Mouse (Mus musculus) bone marrow, adult 2 months (tissue): Measurements from ENCODE around the gene Gpx5.

ENCODE experiments used
- CTCF ChIP-seq: fragments of 200-500 bp; IDR thresholded peaks from 2 replicates; pipeline ENCODE4 v1.5.1; 2011; ENCODE audit warnings: low read length, control low read depth; ENCODE audit not compliant: control insufficient read depth, insufficient read depth
- POLR2A ChIP-seq: fragments of 200-500 bp; IDR thresholded peaks from 2 replicates; pipeline ENCODE4 v1.6.1; 2011; ENCODE audit warnings: low read depth, mild to moderate bottlenecking, control low read depth, low read length, borderline replicate concordance; ENCODE audit not compliant: control insufficient read depth

DNA sequence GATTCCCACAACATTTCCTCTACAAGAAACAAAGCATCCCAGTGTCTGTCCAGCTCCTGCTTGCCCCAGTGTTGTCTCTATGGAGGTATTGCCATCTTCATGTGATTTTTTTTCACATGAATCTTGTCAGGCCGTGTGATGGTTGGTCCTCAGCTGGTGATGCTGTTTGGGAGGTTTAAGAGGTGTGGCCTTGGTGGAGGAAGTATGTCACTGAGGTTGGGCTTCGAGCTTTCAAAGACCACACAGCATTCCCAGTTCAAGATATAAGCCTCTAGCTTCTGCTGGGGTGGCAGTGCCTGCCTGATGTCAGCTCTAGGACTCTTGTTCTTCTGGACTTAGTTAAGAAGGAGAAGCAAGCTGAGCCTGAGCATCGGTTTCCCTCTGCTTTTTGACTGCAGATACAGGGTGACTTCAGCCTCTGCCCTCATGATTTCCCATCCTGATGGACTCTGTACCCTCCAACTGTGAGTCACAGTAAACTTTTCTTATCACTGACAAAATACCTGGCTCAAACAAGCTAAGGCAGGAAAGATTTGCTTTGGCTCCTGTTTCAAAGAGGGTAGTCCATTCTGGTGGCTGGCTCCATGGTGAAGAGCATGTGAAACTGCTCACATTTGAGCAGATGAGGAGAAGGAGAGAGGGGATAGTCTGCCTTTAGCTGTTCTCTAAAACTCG, 29.6 kb downstream of the Gpx5 start:
- TF ChIP-seq CTCF = no peak
- TF ChIP-seq POLR2A = no peak
